Mouse (Mus musculus) urinary bladder, postnatal 25 days (tissue): ENCODE results near the gene Ptprf.

Experiments used
- DNase-seq: peaks from one replicate; pipeline ENCODE4 v3.0.0; 2022; ENCODE audit warnings: low spot score

The Ptprf gene

GRCm38 (mm10) chr4:118257416-118257815 lies 33.8 kb downstream of the Ptprf start:
- DNase-seq: no peak

DNA sequence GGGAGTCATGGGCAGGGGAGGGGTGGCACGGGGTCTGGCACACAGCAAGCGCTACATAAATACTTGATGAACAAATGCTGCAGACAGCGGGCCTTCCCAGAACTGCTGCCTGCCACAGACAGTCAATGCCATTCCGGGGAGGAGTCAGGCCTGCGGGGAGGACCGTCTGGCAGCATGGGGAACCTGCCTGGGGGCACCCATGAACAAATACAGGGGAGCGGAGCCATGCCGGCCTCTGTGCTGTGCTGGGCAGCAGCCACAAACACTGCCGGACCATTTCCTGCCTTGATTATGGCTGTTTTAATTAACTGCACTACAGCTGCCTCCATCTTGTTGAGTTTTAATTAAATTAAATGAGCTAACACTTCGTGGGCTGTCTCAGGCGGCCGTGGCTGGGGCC lies 35.0 kb downstream of the Ptprf start:
- DNase-seq: no peak

GRCm38 (mm10) chr4:118254953-118255352 lies 36.3 kb downstream of the Ptprf start:
- DNase-seq: no peak

DNA sequence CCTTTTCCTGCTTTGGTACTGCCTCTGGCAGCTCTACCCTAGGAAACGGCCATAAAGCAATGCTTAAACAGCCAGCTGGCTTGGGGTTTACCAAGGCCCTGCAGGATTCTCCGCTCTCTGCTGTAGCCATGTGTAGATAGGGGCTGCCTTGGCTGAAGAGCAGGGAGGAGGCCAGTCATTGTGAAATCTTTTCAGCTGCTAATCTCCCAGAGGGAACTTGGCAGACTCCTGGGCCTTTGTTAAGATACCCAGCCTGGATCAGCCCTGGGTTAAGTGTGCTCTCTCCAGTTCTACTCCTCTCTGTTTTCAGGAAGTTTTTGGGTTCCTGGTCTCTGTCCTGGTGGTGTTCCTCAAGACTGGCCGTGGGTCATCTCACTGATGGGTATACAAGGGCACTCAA lies 43.9 kb downstream of the Ptprf start:
- DNase-seq: no peak

DNA sequence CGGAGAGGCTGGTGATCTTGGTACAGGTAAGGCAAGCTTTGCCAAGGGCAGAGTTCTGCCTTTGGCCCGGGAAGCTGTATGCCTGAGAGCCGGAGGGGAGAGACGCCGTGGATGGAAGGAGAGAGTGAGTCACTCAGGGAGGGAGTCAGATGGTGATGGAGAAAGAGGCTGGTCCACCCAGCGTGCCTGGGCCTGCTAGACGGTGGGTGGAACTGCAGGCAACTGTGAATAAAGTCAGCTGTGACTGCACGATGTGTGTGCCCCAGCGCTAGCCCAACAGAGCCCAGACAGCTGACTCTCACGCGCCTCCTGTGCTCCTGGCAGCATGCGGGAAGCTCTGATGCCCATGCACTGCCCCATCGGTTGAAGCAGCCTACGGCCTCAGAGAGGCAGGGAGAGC lies 45.4 kb downstream of the Ptprf start:
- peak; percentile 74 for DNase-seq

- DNase-seq: no peak
Measured at GRCm38 (mm10) chr4:118243791-118244190, 47.4 kb downstream of the Ptprf start.

DNA sequence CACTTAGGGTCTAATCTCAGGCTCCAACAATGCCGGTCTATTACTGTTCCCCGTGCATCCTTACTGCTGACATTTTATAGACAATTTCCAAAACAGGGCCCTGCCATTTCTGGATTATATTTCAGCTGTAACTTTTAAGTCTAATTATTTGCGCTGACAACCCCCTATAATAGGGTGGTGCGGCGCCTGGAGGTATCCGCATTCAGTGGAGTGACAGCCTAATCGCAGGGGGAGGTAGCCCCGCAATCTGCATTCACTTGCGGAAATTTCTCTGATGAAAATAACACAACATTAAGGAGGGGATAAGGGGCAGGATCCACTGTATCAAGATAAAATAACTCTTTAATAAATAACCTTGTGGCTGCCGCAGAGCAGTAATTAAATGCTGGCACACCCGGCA lies 47.9 kb downstream of the Ptprf start:
- DNase-seq: no peak

- DNase-seq: no peak
Measured at GRCm38 (mm10) chr4:118239960-118240689, 51.1 kb downstream of the Ptprf start.

- DNase-seq: no peak
Measured at GRCm38 (mm10) chr4:118238666-118239065, 52.5 kb downstream of the Ptprf start.

DNA sequence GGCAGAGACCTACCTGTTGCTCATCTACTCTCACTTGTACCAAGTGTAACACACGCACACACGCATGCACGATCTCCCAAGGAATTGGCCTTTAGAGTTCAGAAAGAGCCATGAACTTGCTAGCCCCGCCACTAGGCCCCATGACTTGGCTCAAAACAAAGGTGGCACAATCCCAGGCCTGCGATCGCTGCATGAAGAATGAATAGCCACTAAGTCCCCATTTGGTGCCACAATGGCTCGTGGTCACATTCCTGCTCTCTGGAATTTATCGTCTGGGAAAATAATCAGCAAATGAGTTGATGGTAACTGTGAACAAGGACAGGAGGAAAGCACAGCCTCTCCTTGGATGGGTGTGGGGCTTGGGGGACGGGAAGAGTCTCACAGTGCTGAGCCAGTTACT lies 54.3 kb downstream of the Ptprf start:
- DNase-seq: no peak

GRCm38 (mm10) chr4:118234711-118235388 lies 56.4 kb downstream of the Ptprf start:
- DNase-seq: no peak

- no peak for DNase-seq
Measured at GRCm38 (mm10) chr4:118233886-118234285, 57.3 kb downstream of the Ptprf start.

GRCm38 (mm10) chr4:118231861-118232260 lies 59.3 kb downstream of the Ptprf start:
- no peak for DNase-seq

DNA sequence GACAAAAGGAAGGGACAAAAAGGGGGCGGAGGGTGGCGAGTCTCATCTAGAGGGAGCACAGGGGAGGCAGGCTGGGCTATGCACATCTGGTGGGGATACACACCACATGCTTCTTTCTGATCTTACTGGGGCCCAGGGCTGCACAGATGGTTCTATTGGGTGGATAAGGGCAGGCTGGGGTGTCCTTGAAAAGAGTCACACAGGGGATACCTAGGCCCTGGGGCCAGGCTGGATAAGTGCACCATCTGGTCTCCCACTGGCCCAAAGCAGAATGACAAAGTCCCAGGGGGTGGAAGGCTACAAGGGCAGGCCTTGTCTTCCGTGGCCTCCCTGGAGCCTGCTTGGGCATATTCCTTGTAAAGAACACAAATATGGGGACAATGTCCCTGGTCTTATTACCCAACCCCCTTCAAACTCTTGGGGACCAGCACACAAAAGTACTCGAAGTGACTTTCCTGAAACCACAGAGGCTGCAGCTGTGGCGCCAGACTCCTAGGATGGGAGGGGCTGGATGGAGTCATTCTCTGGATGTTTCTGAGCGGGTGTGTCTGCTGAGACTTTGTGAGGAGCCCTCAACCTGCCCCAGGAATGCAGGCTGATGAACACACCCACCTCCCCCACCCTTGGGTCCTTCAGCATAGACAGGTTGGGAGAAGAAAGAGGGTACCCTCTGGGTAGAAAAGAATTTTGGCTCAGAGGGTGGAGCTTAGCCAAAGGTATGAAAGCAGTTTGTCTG lies 62.0 kb downstream of the Ptprf start:
- no peak for DNase-seq

DNA sequence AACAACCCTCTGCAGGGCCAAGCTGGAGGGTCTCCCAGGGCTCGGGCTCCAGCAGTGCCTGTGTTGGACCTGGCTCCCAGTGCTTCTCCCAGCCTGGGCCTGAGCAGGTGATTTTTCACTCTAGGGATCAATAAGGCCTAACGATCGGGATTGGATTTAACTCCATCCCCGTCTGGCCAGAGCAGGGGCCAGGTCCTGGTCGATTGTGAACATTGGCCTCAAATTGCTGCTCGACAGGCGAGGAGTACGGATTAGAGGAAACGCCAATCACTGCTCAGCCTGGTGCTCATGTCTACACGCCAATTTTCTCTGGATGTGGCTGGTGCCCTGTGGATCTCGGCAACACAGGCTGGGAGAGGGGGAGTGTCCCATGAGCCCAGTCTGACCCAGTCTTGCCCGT lies 63.8 kb downstream of the Ptprf start:
- no peak for DNase-seq

DNA sequence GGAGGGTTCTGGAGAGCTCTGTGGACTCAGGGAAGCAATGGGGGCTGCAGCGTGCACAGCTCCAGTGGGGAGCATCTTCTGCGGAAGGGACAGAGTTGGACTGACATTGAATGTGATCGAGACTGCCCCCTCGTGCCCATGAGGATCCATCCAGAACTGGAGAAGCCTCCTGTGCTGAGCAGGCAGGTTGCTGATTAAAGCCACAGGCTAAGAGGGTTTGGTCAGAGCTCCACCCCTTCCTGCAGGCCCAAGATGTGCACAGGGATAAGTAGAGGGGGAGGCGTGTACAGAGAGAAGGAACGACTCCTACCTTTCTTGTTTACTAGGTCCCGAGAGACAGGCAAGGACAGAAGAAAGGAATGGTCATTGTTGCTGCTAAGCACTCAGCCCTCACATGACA lies 69.9 kb downstream of the Ptprf start:
- no peak for DNase-seq

DNA sequence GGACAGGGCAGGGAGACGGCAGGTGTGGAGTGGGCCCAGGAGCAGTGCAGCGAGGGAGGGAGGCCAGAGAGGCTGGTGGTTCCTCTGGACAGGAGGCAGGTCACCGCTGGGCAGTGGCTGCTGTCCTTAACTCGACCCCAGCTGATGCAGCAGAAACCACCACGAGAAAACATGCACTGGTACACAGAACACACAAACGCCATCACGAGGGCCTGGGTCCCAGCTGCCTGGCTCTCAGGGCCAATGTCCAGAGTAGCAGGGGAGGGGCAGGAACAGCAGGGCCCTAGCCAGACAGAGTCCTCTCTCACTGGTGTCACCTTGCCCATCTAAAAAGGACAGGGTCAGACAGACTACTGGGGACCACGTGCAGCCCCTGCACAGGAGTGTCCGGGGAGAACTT lies 70.4 kb downstream of the Ptprf start:
- no peak for DNase-seq

GRCm38 (mm10) chr4:118219487-118219886 lies 71.7 kb downstream of the Ptprf start:
- DNase-seq: no peak

- no peak for DNase-seq
Measured at GRCm38 (mm10) chr4:118218521-118218920, 72.7 kb downstream of the Ptprf start.

DNA sequence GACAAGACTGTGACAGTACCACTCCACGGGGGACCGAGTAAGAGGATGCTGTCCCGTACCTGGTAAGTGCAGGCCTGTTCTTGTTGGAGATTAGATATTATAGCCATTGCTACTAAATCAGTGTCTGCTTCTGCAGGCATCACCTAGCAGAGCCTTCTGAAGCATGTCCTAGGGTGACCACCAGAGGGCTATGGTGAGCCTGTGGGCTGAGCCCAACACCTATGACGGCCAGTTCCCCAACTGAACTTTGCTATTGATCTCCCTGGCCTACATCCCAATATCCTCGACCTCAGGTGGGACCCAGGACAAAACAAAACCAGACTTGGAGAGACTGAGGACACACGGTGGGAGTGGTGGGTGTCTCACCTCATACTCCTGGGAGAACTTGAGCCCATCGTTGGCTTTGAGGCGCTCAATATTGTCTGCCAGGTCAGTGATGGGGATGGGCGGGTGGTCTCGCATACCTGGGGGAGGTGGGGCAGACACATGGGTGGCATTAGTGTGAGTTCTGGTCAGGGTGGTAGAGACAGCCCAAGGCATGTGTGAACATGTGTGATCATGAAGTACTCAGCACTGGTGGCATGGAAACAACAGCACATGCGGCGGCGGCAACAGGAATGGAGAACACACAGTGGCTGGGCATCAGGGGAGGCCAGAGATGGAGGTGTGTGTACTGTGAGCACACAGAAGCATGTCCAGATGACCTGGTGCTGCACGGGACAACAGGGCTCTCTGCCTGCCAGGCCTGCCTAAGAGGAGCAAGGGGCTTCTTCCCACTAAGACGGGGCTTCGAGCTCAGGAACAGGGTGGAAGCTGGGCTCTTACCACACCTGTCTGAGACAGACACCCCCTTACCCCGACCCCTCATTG lies 74.2 kb downstream of the Ptprf start:
- DNase-seq: peak; percentile 58

DNA sequence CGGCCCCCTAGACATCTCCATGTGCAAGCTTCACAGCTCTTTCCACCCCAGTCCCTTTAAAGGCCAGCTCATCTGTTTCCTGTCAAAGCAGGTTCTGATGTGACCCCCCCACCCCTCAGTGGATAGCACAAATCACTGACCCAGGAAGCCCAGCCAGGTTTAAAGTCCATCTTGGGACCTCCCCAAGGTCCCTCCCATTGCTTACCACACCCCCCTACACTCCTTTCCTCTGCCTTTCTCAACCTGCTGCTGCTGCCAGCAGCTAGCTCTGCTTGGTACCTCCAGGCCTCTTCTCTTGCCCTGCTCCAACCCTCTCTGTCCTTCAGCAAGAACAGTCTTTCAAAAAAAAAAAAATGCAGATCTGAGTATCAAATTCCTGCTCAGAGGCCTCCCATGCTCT lies 76.3 kb downstream of the Ptprf start:
- DNase-seq: no peak
